Mouse (Mus musculus): ENCODE measurements around the gene Pkig. TPM values are rescaled to one million over a fixed set of nuclear protein-coding genes. Genes with fewer than 3 reads are reported as not detected.

The Pkig gene
- polyA plus RNA-seq, 1 experiment from 2014 or later, result 39.4 TPM

DNA sequence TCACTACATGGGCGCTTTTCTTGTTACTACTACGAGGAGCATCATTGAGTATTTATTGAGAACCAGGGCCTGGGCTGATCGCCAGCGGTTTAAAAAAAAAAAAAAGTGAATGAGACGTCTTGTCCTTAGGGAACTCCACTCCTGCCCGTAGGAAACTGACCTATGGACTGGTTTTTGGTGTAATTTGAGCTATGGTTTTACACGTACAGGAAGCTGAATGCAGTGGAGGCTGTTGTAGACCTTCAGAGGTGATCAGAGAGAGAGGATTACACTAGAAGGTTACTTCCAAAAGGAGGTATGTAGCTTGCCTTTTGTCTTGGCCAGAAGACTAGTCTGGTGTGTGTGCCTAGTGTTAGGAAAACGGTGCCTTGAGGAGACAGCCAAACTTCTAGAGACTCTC is 755 bp downstream of the Pkig start:
- Histone ChIP-seq H3K36me3 (ENCODE audit: inconsistent target) (no peaks in the 10 kb centered on the region), H3K79me2 (ENCODE audit: inconsistent target) (peaks cover 38% of the 10 kb centered on the region), H3K27ac (no peak overlapping the region), H3K4me3 (ENCODE audit: inconsistent target) (peak overlapping the region; percentile 53)
- 10% methylated on average over 8 of the region's 8 CpGs for WGBS (ENCODE audit: missing documents)

DNA sequence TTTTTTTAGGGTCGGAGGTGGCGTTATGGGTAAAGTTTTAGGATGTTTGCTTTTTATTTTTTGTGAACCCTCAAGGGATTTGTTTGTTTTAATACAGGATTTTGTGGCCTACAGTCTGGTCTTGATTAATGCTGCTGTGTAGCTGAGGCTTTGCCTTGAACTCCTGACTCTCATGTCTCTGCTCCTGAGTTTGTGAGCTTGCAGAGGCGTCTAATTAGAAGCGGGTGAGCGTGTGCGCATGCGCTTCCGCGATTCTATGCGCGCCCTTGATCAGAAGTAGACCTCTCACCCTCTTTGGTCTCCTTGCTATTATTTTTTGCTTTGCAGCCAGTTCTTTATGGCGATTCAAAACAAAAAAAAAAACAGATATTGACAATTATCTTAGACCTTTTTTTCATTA is 1.2 kb downstream of the Pkig start:
- 95% methylated on average over 11 of the region's 12 CpGs for WGBS (ENCODE audit: missing documents)
- H3K36me3 ChIP-seq (ENCODE audit: inconsistent target), result no peaks in the 10 kb centered on the region
- H3K4me3 ChIP-seq (ENCODE audit: inconsistent target), result peak overlapping the region; percentile 53; the same call in 1 of the 2 replicates
- peaks cover 41% of the 10 kb centered on the region for H3K79me2 ChIP-seq (ENCODE audit: inconsistent target)
- H3K27ac ChIP-seq, result no peak overlapping the region

DNA sequence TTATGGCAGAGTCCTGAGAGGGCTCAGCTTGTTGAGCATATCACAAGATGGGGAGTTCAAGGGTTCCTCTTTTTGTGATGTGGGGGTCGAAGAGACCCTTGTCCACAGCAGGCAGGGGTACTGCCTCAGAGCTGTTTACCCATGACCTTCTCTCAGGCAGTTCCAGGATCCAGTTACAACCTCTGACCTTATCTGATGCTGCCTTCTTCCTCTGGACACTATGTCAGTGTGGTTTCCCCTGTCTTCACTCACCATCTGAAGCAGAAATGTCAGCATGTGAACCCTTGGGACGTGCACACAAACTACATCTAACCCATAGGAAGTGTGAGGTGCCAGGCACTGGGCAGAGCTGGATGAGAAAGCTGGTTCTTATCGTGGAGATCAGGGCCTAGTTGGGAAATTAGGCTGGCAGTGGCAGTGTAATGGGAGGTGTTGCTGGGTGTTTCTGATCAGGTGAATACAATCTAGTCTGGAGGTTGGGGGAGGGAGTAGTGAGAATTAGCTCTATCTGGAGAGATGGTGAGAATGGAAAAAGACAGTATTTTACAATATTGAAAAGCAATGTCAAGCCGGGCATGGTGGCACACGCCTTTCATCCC is 2.0 kb downstream of the Pkig start:
- Histone ChIP-seq H3K4me3 (ENCODE audit: inconsistent target) (no peak overlapping the region), H3K36me3 (ENCODE audit: inconsistent target) (no peaks in the 10 kb centered on the region), H3K79me2 (ENCODE audit: inconsistent target) (peaks cover 48% of the 10 kb centered on the region), H3K27ac (no peak overlapping the region)
- WGBS (ENCODE audit: missing documents), result 49% methylated on average over 5 of the region's 5 CpGs

DNA sequence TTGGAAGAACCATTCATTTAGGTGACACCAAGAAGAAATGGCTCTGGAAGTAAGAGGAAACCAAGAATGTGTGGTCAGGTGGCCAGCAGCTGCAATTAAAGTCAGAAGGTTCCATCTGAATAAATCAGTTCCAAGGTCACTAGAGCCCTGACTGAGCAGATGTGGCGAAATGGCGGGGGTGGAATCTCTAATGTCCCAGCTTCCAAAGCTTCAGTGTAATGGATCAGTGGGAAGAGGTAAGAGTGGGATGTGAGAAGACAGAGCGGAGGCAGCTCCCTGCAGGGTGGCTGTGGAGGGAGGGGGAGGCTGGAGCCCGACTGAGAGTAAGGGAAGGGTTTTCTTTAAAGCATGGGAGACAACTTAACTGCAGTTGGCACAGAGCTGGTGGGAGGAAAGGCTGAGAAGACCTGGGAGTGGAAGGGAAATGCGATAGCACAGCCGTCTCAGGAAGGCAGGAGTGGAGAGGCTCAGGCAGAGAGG is 3.2 kb downstream of the Pkig start:
- H3K36me3 ChIP-seq (ENCODE audit: inconsistent target), result no peaks in the 10 kb centered on the region
- 83% methylated on average over 6 of the region's 6 CpGs for WGBS (ENCODE audit: missing documents)
- no peak overlapping the region for H3K27ac ChIP-seq
- H3K4me3 ChIP-seq (ENCODE audit: inconsistent target), result no peak overlapping the region
- H3K79me2 ChIP-seq (ENCODE audit: inconsistent target), result peaks cover 60% of the 10 kb centered on the region

DNA sequence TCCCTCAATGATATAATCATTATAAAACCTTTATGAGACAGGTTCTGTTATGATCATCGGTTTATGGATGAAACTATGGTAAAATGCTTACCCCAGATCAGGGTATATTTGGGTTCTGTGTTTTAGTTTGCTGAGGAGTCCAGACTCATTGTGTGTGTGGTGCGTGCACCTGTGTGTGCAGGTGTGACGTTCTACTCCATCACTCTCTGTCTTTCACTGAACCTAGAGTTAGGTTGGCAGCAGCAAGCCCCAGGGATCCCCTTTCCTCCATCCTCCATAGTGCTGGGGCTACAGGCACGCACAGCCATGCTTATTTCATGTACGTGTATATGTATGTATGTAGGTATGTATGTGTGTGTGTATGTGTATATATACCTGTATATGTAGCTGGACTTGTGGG is 3.9 kb downstream of the Pkig start:
- H3K36me3 ChIP-seq (ENCODE audit: inconsistent target), result no peaks in the 10 kb centered on the region
- WGBS (ENCODE audit: missing documents), result 95% methylated on average over 5 of the region's 5 CpGs
- H3K4me3 ChIP-seq (ENCODE audit: inconsistent target), result no peak overlapping the region
- peaks cover 66% of the 10 kb centered on the region for H3K79me2 ChIP-seq (ENCODE audit: inconsistent target)
- H3K27ac ChIP-seq, result peak overlapping the region; percentile 85

DNA sequence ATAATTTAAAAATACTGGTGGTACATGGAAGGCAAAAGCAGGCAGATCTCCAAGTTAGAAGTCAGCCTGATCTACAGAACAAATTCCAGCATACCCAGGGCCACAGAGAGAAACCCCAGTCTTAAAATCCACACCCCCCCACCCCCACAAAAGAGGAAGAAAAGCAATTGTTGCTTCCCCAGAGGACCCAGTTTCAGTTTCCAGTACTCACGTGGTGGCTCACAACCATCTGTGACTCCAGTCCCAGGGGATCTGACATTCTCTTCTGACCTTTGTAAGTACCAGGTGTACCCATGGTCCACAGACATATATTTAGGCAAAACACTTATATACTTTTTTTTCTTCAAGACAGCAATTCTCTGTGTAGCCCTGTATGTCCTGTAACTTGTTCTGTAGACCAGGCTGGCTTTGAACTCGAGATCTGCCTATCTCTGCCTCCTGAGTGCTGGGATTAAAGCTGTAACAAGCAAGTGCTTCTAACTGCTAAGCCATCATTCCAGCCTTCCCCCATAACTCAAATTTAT is 4.6 kb downstream of the Pkig start:
- peak overlapping the region; percentile 85 for H3K27ac ChIP-seq
- peaks cover 73% of the 10 kb centered on the region for H3K79me2 ChIP-seq (ENCODE audit: inconsistent target)
- WGBS (ENCODE audit: missing documents), result 13% methylated on average over 2 of the region's 2 CpGs
- no peaks in the 10 kb centered on the region for H3K36me3 ChIP-seq (ENCODE audit: inconsistent target)
- H3K4me3 ChIP-seq (ENCODE audit: inconsistent target), result no peak overlapping the region

DNA sequence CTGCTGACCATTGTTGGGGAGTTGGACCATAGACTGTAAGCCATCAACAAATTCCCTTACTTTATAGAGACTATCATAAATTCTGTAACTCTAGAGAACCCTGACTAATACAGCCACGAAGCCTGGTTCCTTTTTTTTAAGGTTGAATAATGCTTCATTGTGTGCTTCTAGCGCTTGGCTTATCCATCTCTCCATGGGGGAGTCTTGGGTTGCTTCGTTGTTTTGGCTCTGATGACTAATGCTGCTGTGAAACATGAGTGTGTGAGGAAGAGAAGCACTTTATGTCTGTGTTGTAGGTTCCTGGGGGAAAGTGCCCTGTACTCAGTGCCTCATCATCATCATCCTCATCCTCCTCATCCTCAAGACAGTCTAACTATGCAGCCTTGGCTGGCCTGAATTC is 5.7 kb downstream of the Pkig start:
- Histone ChIP-seq H3K36me3 (ENCODE audit: inconsistent target) (no peaks in the 10 kb centered on the region), H3K27ac (peak overlapping the region; percentile 85), H3K4me3 (ENCODE audit: inconsistent target) (no peak overlapping the region), H3K79me2 (ENCODE audit: inconsistent target) (peaks cover 80% of the 10 kb centered on the region)
- 22% methylated on average over 3 of the region's 3 CpGs for WGBS (ENCODE audit: missing documents)

DNA sequence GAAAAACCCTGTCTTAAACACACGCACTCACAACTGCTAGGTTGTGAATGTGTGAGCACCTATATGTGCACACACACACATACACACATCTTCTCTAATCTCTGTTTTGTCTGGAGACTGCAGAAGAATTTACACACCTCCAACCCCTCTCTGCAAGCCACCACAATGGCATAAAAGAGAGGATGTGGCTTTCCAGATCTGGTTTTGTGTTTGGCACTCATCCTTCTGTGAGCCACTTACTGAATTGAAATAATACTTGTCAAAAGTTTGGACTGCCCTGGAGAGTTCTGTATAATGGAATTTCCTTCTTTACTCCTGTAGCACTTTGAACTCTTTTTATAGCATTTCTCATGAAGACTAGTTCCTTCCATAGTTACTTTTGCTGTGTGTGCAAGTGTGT is 8.9 kb downstream of the Pkig start:
- Histone ChIP-seq H3K27ac (no peak overlapping the region), H3K79me2 (ENCODE audit: inconsistent target) (peaks cover 78% of the 10 kb centered on the region), H3K36me3 (ENCODE audit: inconsistent target) (no peaks in the 10 kb centered on the region), H3K4me3 (ENCODE audit: inconsistent target) (no peak overlapping the region)
- 100% methylated on average over 1 of the region's 1 CpGs for WGBS (ENCODE audit: missing documents)

DNA sequence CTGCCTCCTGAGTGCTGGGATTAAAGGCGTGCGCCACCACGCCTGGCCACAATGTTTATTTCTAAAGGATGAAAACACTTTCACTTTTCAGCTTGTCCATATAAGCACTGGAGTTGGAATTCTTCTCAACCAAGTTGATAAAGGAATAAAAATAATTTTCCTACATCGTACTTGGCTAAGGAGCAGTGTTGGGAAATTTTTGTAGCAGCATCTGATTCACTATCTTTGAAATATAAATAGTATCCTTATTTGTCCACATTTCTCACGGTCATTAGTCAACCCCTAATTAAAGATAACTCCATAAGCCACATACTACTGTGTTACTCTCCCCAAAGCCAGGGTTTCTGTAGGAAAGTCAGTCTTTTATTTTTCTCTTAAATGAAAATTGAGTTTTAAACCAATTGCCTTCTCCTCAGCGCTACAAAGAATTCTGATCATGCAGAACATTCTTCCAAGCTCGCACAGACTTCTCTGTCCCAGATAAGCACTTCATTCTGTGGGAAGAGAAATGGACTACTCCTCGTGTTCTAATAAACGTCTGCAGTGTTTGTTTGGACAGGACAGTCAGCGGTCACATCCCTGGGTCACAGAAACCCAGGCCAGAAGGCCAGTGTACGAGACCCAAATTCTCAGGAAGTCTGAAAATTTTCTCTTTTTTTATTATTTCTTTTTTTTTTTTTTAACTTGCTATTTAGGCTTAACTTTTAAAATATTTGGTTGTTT is 12.8 kb downstream of the Pkig start:
- no peak overlapping the region for H3K4me3 ChIP-seq (ENCODE audit: inconsistent target)
- no peaks in the 10 kb centered on the region for H3K36me3 ChIP-seq (ENCODE audit: inconsistent target)
- 93% methylated on average over 11 of the region's 11 CpGs for WGBS (ENCODE audit: missing documents)
- H3K27ac ChIP-seq, result no peak overlapping the region
- H3K79me2 ChIP-seq (ENCODE audit: inconsistent target), result peaks cover 83% of the 10 kb centered on the region; the same call in 1 of the 2 replicates

DNA sequence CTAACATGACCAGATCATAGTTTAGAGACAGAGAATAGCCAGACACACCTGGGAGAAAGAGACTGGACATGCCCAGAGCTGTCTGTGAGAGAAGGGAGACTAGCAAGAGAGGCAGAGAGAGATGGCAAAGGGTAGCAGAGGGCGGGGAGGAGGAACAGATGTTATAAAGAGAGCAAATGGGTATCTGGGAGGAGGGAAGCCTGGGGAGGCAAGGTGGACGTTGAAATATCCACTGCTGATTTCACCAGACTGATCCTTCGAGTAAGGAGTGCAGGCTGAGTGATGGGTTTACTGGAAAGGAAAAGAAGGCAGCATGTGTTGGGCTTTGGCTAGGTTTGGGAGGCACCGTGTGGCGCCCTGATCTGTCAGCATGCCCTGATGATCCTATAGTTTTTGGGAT is 16.2 kb downstream of the Pkig start:
- Histone ChIP-seq H3K27ac (no peak overlapping the region), H3K79me2 (ENCODE audit: inconsistent target) (peaks cover 70% of the 10 kb centered on the region; the same call in 1 of the 2 replicates), H3K4me3 (ENCODE audit: inconsistent target) (no peak overlapping the region), H3K36me3 (ENCODE audit: inconsistent target) (no peaks in the 10 kb centered on the region)
- WGBS (ENCODE audit: missing documents), result 96% methylated on average over 4 of the region's 5 CpGs

DNA sequence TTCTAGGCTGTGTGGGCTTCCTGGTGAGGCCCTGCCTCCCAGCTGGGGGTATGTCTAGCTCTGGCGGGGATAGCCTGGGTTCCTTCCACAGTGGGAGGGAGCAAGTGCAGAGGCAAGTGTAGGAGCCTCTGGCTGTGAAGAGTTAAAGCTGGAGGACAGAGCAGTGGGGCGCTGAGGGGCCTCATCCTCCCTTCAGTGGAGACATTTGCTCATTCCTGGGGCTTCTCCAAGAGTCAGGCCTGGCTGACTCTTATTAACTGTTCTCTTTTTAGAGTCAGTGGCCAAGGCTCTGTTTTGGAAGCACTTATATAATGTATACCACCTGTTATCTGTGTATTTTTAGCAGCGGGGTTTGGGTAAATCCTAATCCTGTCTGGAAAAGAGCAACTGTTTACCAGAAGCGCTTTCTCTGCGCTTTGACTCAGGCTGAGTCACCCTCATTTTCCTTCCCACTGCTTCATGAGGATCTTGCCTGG is 17.0 kb downstream of the Pkig start:
- H3K27ac ChIP-seq, result no peak overlapping the region
- WGBS (ENCODE audit: missing documents), result 98% methylated on average over 5 of the region's 5 CpGs
- H3K79me2 ChIP-seq (ENCODE audit: inconsistent target), result peaks cover 72% of the 10 kb centered on the region; the same call in 1 of the 2 replicates
- no peaks in the 10 kb centered on the region for H3K36me3 ChIP-seq (ENCODE audit: inconsistent target)
- H3K4me3 ChIP-seq (ENCODE audit: inconsistent target), result no peak overlapping the region

DNA sequence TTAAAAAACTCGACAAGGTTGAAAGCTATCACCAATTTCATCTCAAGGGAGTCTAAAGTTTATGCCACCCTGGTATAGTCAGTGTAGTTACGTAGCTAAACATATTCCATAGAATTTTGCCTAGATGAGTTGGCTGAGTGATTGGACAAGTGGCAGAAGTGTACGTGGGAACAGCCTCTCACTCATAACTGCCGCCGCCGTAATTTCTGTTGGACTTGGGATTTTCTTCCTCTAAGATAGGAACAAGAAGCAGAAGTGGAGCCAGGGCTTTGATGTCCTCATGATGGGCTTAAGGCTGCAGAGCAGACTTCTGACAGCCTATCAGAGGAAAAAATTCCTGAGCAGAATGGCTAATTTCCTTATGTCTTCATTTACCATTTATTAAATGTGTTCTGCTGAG is 17.5 kb downstream of the Pkig start:
- WGBS (ENCODE audit: missing documents), result 70% methylated on average over 6 of the region's 6 CpGs
- Histone ChIP-seq H3K4me3 (ENCODE audit: inconsistent target) (no peak overlapping the region), H3K27ac (no peak overlapping the region), H3K79me2 (ENCODE audit: inconsistent target) (peaks cover 72% of the 10 kb centered on the region; the same call in 1 of the 2 replicates), H3K36me3 (ENCODE audit: inconsistent target) (no peaks in the 10 kb centered on the region)

DNA sequence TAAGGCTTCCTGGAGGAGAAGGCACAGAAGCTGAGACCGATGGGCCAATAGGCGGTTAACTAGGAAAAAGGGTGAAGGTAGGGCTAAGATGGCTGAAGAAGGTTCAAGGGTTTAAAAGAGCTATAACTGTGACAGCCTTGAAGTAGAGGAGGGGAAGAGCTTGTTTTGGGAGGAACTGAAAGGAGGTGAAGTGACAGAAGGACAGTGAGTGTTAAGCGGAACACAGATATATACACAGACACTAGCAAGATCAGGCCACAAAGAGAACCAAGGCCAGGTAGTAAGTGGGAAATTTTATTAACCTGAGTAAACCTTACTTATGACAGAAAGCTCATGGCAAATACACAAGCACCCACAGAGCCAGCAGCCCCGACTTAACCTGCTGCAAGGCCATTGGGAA is 18.1 kb downstream of the Pkig start:
- Histone ChIP-seq H3K79me2 (ENCODE audit: inconsistent target) (peaks cover 72% of the 10 kb centered on the region; the same call in 1 of the 2 replicates), H3K36me3 (ENCODE audit: inconsistent target) (no peaks in the 10 kb centered on the region), H3K4me3 (ENCODE audit: inconsistent target) (no peak overlapping the region), H3K27ac (no peak overlapping the region)
- WGBS (ENCODE audit: missing documents), result 83% methylated on average over 4 of the region's 4 CpGs

DNA sequence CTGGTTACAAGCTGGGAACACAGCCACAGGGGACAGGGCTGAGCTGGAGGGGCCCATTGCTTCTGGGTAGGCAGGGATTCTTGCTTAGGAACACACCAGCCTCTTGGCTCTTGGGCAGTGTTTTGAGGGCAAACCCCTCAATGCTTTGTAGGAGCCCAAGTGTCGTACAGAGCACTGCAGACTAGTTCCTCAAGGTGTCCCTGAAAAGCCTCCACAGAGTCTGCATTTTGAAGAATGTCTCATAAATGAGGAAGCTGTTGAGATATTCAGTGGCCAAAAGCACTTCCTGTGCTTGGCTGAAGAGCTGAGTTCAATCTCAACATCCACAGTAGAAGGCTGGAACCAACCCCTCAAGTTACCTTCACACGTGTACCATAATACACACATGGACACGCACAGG is 18.6 kb downstream of the Pkig start:
- Histone ChIP-seq H3K36me3 (ENCODE audit: inconsistent target) (no peaks in the 10 kb centered on the region), H3K4me3 (ENCODE audit: inconsistent target) (no peak overlapping the region), H3K79me2 (ENCODE audit: inconsistent target) (peaks cover 72% of the 10 kb centered on the region; the same call in 1 of the 2 replicates), H3K27ac (no peak overlapping the region)
- 20% methylated on average over 3 of the region's 3 CpGs for WGBS (ENCODE audit: missing documents)

DNA sequence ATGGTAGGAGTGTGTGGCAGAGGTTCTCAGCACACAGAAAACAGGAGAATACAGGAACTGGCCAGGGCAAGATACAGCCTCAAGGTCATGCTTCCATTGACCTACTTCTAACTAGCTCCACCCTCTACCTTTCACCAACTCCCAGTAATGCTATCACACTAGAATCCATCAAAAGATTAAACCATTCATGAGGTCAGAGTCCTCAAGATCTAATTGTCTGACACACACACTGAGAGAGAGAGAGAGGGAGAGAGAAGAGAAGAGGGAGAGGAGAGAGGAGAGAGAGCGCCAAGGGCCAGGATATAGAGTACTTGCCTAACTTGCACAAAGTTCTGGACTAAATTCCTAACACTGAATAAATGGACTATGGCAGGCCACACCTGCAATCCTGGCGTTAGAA is 24.2 kb downstream of the Pkig start:
- H3K79me2 ChIP-seq (ENCODE audit: inconsistent target), result peaks cover 94% of the 10 kb centered on the region; the same call in 1 of the 2 replicates
- H3K4me3 ChIP-seq (ENCODE audit: inconsistent target), result no peak overlapping the region
- no peak overlapping the region for H3K27ac ChIP-seq
- no peaks in the 10 kb centered on the region for H3K36me3 ChIP-seq (ENCODE audit: inconsistent target)
- 100% methylated on average over 2 of the region's 2 CpGs for WGBS (ENCODE audit: missing documents)
